Mouse (Mus musculus) lung, postnatal 0 days (tissue): ENCODE measurements around the gene Fam76b.

Source experiments
- CTCF ChIP-seq: IDR thresholded peaks from 2 replicates; pipeline ENCODE4 v1.5.1; 2016; ENCODE audit warnings: antibody characterized with exemption, mild to moderate bottlenecking
- EP300 ChIP-seq: IDR thresholded peaks from 2 replicates; pipeline ENCODE4 v1.6.1; 2016; ENCODE audit warnings: antibody characterized with exemption, mild to moderate bottlenecking, control low read depth

GRCm38 (mm10) chr9:13826391-13826805 is 1.1 kb upstream of the Fam76b start:
- TF ChIP-seq EP300 (0 out of 2 replicates have a peak, but pooled peaks have one; percentile 8), CTCF (no peak)
